Comparison of ENCODE assay signal across 17 mouse cellular contexts in genomic region chr4:98095060-98095459, GRCm38 (mm10).
"Had no signal": no experiment of that assay in that cellular context is flagged by ENCODE, and none has a peak within 500 bp of the region (broad histone marks: within the 10 kb centered on the region; RNA-seq: fewer than 3 reads in every experiment).

No protein-coding gene starts in this region.

- DNase-seq: kidney, adult 8-10 months; kidney, postnatal 10 days; kidney, postnatal 36 days; layer of hippocampus, postnatal 36 days; left cerebral cortex, postnatal 4 days; liver, embryonic 13.5 days; lung, adult 2 months; lung, postnatal 14 days; lung, postnatal 4 days; thymus, adult 2 months; thymus, postnatal 14 days; thymus, postnatal 4 days had no signal

- H3K9ac ChIP-seq: kidney, embryonic 15.5 days; limb, embryonic 12.5 days; limb, embryonic 15.5 days; liver, embryonic 13.5 days; neural tube, embryonic 12.5 days had no signal

- H3K36me3 ChIP-seq: kidney, embryonic 15.5 days; limb, embryonic 15.5 days; liver, embryonic 13.5 days; neural tube, embryonic 12.5 days had no signal

- H3K4me3 ChIP-seq: kidney, embryonic 15.5 days; left cerebral cortex, adult 2 months; limb, embryonic 12.5 days; limb, embryonic 15.5 days; neural tube, embryonic 12.5 days had no signal

- H3K9me3 ChIP-seq: kidney, embryonic 15.5 days; limb, embryonic 12.5 days; limb, embryonic 15.5 days; liver, embryonic 13.5 days; neural tube, embryonic 12.5 days had no signal

- H3K27me3 ChIP-seq: kidney, embryonic 15.5 days; limb, embryonic 12.5 days; limb, embryonic 15.5 days; neural tube, embryonic 12.5 days had no signal

- H3K4me2 ChIP-seq: limb, embryonic 12.5 days; limb, embryonic 15.5 days had no signal

- H3K27ac ChIP-seq: kidney, embryonic 15.5 days; left cerebral cortex, adult 2 months; limb, embryonic 12.5 days; limb, embryonic 15.5 days; liver, embryonic 13.5 days; neural tube, embryonic 12.5 days had no signal
